Mouse (Mus musculus): ENCODE results near the gene Stard8. TPM values are rescaled to one million over a fixed set of nuclear protein-coding genes. Genes with fewer than 3 reads are reported as not detected.
"Not testable (repeated sequence)": the region's sequence is repeated elsewhere in the genome, so short reads cannot be mapped to it uniquely, and the experiment has no call there.

Stard8 gene
- polyA plus RNA-seq, 1 experiment from 2014 or later: 6.9 TPM

GRCm38 (mm10) chrX:99076460-99076859, 73.4 kb downstream of the Stard8 start:
- Histone ChIP-seq H3K27me3 (peaks cover 7% of the 10 kb centered on the region), H3K9me3 (no peaks in the 10 kb centered on the region), H3K4me3 (replicated peaks) (no peak overlapping the region), H3K4me2 (no peak overlapping the region), H3K36me3 (replicated peaks) (no peaks in the 10 kb centered on the region), H3K9ac (no peak overlapping the region), H3K27ac (no peak overlapping the region), H3K4me1 (no peaks in the 10 kb centered on the region)
- no peak for ATAC-seq (ENCODE audit: low FRiP score)
- 78% methylated on average over 4 of the region's 4 CpGs for WGBS

- not testable (repeated sequence) for H3K9ac ChIP-seq; H3K4me2 ChIP-seq; H3K4me3 ChIP-seq (replicated peaks); H3K27ac ChIP-seq; H3K27me3 ChIP-seq; H3K9me3 ChIP-seq; H3K4me1 ChIP-seq; H3K36me3 ChIP-seq (replicated peaks)
- WGBS: 71% methylated on average over 5 of the region's 7 CpGs
- ATAC-seq (ENCODE audit: low FRiP score): peak; percentile 51; the same call in 1 of the 2 replicates
These were observed 75.4 kb downstream of the Stard8 start for GRCm38 (mm10) chrX:99078374-99078892.

GRCm38 (mm10) chrX:99092704-99093103, 89.7 kb downstream of the Stard8 start:
- Histone ChIP-seq H3K4me2 (no peak overlapping the region), H3K27me3 (peaks cover 45% of the 10 kb centered on the region), H3K4me1 (no peaks in the 10 kb centered on the region), H3K9me3 (no peaks in the 10 kb centered on the region), H3K9ac (no peak overlapping the region), H3K27ac (no peak overlapping the region), H3K4me3 (replicated peaks) (no peak overlapping the region), H3K36me3 (replicated peaks) (no peaks in the 10 kb centered on the region)
- 72% methylated on average over 2 of the region's 2 CpGs for WGBS
- no peak for ATAC-seq (ENCODE audit: low FRiP score)

GRCm38 (mm10) chrX:99111088-99111724, 108.2 kb downstream of the Stard8 start:
- H3K27ac ChIP-seq; H3K36me3 ChIP-seq (replicated peaks); H3K27me3 ChIP-seq; H3K4me1 ChIP-seq; H3K9me3 ChIP-seq; H3K4me2 ChIP-seq; H3K9ac ChIP-seq; H3K4me3 ChIP-seq (replicated peaks): not testable (repeated sequence)
- 82% methylated on average over 7 of the region's 10 CpGs for WGBS
- ATAC-seq (ENCODE audit: low FRiP score): peak; percentile 46; the same call in 1 of the 2 replicates

GRCm38 (mm10) chrX:99119510-99119909, 116.5 kb downstream of the Stard8 start:
- Histone ChIP-seq H3K4me2 (no peak overlapping the region), H3K27me3 (peaks cover 16% of the 10 kb centered on the region; the same call in 1 of the 2 replicates), H3K9me3 (no peaks in the 10 kb centered on the region), H3K36me3 (replicated peaks) (no peaks in the 10 kb centered on the region), H3K27ac (no peak overlapping the region), H3K4me1 (no peaks in the 10 kb centered on the region), H3K9ac (no peak overlapping the region), H3K4me3 (replicated peaks) (no peak overlapping the region)
- 92% methylated on average over 5 of the region's 5 CpGs for WGBS
- ATAC-seq (ENCODE audit: low FRiP score): no peak

Other genes with a start within 250 kb of the Stard8 start
- gene Ophn1, start 112.2 kb upstream of the Stard8 start, polyA plus RNA-seq (2016; fragmentation: Nextera tagmentation; extraction: Ambion mirVana): 29.5 and 32.8 TPM in 2 replicates
- 21.9 and 23.9 TPM in 2 replicates for gene Yipf6, start 66.9 kb upstream of the Stard8 start, polyA plus RNA-seq (2016; fragmentation: Nextera tagmentation; extraction: Ambion mirVana)
- 99.2 and 106 TPM in 2 replicates for gene Efnb1, start 132.9 kb downstream of the Stard8 start, polyA plus RNA-seq (2016; fragmentation: Nextera tagmentation; extraction: Ambion mirVana)